Mouse (Mus musculus) CD8-positive naive resting alpha-beta T cell, adult 2 months (primary cell): Measurements from ENCODE around the gene Tns2.
A peak's percentile ranks its signal among the peaks of the same experiment; 100 is the strongest.

Experiments used
- DNase-seq, 2 experiments: peaks; one replicate each; pipeline ENCODE4 v3.0.0; 2022; ENCODE audit warnings: low read depth in 2 of 2, low spot score in 2 of 2

The Tns2 gene

DNA sequence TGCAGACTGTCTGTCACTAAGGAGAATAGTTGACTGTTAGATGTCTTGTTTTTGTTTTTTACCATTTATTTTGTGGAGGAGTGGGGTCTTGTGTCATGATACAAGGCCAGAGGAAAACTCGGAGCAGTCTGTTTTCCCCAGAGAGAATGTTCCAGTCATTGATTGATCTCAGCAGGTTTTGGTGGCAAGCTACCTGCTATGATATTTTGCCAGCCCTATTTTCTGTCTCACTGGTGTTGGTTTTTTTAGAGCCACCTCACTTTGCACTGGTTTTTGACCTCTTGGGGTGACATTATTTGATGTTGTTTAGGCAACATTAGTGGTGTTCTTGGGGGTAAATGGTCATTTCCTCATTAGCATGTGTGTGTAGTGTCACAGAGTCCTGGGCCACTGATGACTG is 8.5 kb upstream of the Tns2 start:
- DNase-seq, result no peak

DNA sequence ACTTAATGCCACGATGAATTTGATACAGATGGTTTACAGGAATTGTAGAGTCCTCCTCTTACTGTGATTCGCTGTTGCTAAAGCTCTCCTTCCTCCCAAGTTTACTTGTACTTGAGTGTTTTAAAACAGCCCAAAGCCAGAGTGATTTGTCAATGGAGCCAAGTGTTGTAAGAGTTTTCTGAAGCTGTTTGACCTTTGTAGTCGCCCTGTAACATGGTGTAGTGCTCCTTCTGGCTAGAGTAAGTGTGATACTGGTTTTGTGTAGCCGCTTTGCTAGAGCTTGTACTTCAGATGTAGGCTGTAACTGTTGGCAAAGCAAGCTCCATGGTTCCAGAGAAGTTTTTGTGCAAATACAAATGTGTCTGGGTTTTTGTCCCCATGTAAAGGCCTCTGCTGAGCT is 8.0 kb upstream of the Tns2 start:
- DNase-seq, result no peak

DNA sequence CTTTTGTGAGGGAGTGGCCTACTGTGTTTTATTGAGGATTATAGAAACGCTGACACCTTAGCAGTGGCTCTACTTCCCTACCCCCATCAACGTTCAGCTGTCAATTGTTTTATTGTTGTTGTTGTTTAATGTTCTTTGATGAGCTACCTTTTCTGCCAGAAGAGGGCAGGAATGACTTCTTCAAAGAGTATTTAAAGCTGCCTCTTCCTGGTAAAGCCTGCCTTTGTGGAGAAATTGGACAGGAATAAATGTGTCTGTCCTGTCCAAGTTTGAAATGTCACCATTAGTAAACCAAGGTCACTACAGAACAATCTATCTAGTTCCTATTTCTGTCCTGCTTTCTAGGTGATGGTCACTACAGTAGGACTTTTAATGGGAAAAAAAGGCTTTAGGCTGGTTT is 6.1 kb upstream of the Tns2 start:
- DNase-seq, result no peak

DNA sequence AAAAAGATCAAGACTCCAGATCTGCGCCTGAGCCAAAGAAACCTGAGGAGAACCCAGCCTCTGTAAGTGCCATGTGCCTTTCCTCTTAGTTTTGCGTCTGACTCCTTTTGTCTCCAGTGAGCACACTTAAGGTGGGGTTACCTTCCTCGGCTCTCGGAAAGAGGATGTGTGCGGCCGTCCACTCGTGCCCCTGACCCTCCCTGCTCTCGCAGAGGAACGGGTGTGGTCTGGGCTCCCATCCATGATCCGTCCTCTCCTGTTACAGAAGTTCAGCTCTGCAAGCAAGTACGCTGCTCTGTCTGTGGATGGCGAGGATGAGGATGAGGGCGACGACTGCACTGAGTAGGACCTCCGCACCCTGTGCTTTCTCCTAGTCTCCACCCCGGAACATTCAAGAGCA is 5.2 kb upstream of the Tns2 start:
- no peak for DNase-seq

DNA sequence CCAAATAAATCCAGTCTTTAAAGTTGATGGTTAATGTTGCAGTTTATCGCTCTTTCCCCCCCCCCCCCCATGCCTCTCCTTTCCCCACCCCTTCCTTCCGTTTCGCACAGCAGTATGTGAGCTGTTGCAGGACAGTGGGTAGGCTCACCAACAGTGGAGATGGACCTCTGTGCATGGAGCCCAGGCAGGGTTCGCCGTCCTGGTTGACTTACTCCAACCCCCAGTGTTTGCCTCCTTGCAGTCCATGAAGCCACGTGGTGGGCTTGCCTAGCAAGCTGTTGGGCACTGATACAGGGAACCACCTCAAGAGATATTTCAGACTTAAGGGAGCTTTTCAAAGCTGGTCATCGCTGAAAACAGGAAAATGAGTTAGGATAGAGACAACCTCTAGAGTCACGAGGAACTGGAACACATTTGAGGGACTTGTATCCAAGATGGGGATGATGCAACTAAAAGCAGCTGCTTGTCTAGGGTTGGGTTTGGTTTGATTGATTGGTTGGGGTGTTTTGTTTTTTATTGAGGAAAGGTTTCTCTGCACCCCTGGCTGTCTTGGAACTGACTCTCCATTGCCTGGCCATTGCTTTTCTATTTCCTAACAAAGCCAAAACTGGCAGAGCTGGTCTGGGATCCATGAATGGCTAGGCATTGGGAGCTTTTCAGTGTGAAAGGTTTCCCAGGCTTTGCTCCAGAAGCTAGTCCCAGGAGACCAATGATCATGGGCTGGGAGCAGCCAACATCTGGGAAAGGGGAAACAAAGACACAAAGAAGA is 2.9 kb upstream of the Tns2 start:
- DNase-seq, result no peak

DNA sequence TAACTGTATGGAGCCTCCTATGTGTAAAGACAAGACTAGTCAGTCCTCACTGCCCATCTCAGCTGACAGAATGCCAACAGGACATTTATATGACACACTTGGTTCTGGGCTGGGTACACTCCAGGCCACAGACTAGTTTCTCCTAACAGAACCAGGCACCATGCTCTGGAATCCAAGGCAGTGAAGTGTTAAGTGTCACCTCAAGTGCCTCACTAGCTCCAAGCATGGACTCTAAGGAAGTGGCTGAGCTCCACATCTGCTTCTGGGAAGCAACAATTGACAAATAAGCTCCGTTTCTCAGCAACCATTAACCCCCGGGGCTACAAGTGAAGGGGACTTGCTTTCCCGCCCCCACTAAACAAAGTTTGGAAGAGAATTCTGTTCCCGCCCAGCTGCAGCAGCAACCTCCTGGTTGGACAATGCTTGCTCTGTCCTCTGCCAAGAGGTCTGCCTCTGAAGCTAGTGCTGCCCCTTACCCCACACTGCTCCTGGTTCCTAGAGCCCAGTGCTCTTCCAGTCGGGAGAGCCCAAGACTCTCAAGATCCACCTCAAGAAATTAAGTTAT is 2.1 kb upstream of the Tns2 start:
- no peak for DNase-seq

DNA sequence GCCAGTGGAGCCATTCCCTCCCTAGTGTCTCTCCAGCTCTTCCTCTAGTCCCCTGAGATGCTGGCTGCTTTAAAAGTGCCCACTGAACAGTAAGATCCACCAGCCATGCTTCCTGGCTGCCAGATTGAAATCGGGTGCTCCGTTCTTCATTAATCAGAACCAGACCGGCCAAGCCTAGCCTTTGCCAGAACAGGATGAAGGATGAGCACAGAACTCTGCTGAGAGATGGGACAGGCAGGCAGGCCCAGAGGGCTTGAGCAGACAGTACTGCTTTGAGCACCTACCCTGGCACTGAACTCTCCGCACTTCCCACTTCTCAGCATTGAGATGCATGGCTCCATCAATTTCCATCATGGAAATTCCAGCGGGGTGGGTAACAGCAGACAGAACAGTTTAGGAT is 953 bp upstream of the Tns2 start:
- DNase-seq, result no peak

DNA sequence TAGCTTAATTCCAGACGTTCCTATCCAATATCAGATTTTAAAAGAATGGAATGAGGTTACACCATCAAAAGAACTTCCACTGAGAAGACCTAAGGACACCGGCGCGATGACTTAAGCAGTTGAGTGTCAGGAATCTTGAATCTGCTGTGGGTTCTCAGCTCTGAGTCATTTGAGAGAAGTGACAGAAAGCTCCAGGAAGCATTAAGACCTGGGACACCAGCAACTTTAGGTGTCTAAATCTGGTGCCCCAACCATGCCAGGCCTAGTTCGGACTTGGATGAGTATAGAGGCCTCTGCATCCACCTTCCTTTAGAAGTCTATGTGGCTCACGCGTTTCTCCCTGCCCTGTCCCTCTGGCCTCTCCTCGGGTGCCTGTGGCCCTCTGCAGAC is 447 bp upstream of the Tns2 start:
- DNase-seq, result no peak

DNA sequence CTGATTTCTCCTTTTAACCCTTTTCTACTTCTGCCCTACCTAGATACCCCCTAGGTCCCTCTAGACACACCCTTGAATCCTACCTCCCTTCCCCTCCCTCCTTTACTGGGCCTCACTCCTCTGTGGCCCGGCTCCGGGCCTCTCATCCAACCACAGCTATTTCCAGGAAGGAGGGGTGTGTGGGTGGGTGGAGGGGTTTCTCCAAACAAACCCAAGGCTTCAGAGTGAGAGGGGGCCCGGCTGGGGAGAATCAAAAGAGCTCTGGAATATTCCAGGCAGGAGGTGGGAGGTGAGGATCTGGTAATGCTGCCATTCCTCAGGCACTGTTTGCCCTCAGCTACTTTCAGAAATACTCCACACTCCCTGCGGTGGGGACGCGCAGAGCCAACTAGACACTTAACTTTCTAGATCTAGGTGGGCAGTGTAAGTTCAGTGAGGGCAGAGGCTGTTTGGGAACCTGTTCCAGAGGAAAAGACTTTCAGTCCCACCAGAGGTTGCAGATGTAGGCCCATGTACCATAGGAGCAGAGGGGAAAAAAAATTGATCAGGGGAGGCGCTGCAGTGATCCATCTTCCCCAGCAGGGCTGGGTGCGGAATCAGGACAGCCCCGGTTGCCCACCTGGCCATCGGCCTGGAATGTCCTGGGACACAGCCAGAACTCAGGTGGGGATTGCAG is 921 bp downstream of the Tns2 start:
- DNase-seq, result no peak

DNA sequence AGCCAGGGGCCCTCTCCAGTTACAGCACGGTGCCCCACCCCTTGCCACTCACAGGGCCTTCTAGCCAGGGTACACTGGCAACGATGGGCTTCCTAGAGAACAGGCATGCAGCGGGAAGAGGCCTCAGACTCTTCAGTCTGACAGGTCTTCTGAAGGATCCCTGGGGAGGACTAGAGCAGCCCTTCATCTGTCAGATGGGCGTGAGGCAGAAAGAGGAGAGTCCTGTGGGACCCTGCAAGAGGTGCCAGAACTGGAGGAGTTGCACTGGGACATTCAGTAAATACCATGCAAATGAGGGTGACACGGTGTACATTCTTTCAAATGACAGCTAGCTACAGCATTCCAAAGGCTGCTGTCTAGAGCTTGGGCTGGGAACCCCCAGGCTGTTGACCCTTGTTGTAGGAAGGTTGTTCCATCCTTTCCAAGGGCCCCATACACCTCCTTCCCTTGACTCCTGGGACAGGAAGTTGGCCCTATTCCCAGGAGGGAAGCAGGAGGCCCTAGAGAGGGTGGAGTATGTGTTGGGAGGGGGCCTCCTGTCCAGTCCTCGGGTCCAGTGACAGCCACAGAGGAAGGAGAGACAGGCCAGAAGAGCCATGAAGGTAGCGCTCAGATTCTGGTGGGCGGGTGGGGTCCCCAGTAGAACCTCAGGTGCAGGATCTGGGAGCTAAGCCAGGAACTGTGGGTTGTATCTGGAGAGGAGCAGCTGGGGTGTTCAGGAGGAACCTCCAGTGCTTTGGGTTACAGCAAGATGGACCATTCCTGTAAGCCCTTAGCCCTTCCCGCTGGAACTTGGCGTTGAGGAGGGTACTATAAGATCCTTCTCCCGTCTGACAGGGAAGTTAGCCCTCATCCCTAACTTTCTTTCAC is 1.7 kb downstream of the Tns2 start:
- DNase-seq, result no peak

DNA sequence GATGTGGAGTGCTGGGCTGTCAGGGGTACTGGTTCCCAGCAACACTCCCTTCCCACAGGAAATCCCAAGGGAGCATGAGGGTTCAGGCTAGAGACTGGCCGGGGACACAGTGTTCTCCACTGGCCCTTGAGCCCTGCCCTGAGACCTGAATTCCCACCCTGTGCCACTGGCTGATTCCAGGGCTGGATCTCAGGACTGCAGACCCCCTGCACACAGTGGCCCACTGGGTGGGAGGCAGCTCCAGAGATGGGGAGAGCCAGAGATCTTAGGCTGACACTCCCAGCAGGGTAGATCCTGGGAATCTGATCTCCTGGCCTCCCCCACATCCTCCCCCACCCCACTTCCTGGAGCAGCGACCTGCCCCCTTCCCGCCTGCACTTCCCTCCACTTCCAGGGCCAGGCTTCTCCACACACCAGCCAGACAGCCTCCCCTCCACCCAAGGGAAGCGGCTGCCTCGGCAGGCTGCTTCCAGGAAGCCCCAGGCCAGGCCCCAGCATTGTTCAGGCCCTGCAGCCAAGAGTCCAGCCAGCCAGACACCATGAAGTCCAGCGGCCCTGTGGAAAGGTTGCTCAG is 2.4 kb downstream of the Tns2 start:
- no peak for DNase-seq

DNA sequence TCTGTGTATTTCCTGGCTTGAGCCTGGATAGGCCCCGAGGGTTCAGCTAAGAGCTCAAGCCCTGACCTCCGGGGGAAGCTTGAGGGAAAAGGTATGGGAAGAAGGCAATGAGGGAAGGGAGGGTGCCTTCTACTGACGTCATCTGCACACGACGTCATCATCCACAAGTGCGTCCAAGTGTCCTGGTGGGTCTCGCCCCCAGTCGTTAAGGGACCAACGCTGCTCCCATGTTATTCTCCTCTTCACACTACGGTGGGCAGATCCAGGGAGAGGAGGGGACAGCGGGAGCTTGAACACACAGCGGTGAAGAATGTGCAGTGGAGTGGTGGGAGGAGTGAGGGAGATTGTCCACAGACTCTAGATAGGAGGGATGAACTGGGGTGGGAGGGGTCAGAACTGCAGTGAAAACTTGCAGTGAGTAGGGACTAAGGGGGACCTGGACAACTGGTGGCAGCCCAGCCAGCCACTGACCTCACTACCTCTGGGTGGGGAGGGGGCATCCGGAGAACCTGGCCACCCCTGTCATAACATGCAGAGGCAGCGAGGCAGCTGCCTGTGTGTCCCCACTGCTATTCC is 3.2 kb downstream of the Tns2 start:
- no peak for DNase-seq

DNA sequence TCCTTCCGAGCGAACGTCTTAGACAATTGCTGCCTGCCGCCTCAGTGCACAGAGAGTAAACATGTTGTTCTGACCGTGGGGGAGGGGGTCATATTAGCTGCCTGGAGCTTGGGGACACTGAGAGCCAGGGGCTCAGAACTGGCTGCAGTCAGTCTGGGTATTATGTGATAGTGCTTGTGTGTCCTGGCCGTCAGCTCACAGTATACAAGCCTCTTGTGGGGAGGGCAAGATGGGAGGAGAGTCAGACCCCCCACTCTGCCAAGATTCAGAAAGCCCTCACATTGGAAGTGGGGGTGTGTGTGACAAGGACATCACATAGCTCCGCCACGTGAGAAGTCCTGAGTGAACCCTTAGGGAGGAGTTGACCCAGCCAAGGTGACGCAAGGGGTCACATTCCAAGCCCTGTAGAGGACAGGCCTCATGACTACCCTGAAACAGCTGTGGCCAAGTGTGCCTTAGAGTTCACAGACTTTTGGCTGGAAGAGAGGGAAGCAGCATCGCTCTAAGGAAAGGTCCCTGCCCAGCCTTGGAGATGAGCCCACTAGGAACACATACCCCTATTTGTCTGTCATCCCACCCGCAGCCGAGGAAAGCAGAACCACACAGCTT is 3.8 kb downstream of the Tns2 start:
- DNase-seq, result no peak

DNA sequence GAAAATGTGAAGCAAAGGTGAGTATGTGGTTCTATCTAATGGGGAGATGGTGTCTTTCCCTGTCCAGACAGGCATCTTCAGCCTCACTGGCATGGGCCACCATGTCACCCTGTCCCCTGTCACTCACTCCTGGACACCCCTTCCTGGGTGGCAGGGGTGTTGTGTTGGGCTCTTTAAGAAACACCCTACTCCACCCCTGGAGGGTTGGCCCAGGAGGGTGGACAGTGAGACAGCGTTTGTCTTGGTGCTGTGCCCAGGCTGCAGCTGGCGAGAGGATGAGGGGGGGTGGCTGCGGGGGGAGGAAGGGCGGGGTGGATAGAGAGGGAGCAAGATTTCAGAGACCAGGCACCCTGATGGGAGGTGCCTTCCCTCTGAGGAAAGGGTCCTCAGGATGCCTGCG is 5.1 kb downstream of the Tns2 start:
- DNase-seq, result no peak

DNA sequence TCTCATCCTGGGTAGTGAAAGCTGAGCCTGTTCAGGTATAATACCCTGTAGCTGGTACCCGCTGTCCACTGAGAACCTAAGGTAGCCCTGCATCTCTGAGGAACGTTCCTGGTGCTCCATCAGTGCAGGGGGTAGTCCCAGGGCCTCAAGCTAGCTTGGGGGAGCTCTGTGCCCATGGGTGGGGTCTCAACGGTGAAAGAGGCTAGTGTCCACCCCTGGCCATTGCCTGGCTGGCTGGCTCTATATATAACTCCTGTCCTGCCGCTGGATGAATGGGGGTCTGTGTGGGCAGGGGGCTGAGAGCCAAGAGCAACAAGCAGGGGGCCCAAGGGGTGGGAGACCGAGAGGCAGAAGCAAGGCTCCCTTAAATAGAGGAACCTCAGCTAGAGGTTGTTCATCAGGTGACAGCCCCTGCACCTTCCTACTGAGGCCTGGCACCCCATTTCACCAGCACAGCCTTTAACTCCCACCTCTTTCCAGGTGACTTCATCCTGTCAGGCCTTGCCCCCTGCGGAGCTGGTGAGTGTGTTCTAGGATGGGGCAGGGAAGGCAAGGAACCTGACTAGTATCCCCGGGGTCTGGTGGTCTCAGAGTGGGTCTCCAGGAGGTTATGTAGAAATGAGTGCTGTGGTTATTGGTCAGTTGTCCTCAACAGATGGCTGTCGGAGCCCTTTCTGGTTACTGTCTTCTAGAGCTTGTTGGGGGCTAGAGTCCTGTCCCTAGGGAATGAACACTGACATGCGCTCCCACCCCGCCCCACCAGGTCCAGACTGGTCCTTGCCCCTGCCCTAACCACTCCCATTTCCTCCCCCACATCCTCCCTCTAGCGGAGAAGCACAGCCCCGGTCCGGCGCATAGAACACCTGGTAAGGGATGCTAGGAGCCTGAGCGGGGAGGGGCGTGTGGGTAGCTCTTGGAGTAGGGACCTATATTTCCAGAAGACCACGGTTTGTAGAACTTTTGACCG is 5.8 kb downstream of the Tns2 start:
- DNase-seq, result peak; percentile 25 to 33

DNA sequence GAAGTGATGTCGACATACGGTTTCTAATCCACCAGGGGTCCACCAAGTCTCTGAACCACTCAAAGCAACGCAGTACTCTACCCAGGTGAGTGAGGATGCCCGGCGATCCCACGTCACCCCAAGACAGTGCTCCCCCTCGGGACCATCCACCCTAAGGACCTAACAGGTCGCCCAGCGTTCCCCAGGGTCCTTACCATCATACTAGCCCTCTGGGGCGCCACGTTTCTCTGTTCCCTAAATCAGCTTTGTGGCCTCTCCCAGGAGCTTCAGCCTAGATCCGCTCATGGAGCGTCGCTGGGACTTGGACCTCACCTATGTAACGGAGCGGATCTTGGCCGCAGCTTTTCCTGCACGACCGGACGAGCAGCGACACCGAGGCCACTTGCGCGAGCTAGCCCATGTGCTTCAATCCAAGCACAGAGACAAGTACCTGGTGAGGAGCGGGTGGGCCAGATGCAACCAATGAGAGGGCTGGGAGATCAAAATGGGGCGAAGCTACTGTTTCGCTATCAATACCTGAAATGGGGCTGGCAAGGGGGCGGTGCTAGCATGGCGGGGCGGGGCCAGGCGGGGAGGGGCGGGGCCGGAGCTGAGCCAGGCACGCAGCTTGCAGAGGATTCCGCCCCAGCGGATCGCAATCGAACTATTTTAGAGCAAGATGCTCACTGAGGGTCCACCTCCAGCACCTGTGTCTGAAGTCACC is 6.7 kb downstream of the Tns2 start:
- no peak for DNase-seq

DNA sequence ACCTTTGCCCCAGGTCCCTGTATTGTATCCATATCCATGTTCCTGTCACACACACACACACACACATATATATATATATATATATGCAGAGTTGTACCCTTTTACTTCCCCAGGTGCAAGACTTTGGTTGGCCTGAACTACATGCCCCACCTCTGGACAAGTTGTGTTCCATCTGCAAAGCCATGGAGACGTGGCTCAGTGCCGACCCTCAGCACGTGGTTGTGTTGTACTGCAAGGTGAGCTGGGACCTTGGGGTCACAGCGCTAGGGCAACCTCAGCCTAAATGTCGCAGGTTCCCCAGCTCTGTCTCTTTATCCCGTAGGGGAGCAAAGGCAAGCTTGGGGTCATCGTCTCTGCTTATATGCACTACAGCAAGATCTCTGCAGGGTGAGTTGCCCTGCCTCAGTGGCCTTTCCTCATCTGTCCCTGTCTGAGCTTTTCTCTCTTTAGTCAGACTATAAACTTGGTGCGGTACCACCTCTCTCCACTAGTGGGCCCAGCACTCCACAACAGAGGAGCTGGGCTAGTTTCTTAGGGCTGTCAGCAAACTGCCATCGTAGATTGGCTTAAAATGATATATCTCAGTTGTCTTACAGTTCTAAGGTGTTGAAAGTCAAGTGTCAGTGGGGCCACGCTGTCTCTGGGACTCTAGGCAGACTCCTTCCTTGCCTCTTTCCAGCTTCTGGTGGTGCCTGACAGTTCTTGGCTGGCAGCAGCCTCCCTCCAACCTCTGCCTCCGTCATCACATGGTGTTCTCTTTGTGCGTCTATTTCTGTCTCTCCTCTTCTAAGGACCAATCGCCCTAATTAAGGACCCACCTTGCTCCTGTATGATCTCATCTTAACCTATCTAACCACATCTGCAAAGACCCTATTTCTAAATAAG is 7.7 kb downstream of the Tns2 start:
- DNase-seq, result peak; percentile 59 to 75
